Mouse (Mus musculus) testis, adult 2 months (tissue): Measurements from ENCODE around the gene Prr19.

Source experiments
- CTCF ChIP-seq: fragments of 200-500 bp; IDR thresholded peaks from 2 replicates; pipeline ENCODE4 v1.5.1; 2012; ENCODE audit warnings: low read depth, mild to moderate bottlenecking, inconsistent platforms, low read length, moderate library complexity; ENCODE audit not compliant: control insufficient read depth, insufficient read depth, insufficient replicate concordance
- POLR2A ChIP-seq: fragments of 200-500 bp; IDR thresholded peaks from 2 replicates; pipeline ENCODE4 v1.6.1; 2012; ENCODE audit warnings: low read depth, mild to moderate bottlenecking, inconsistent platforms, low read length, moderate library complexity; ENCODE audit not compliant: control insufficient read depth

GRCm38 (mm10) chr7:25293191-25293739 is 7.9 kb upstream of the Prr19 start:
- TF ChIP-seq CTCF (no peak), POLR2A (no peak)
